Mouse (Mus musculus): ENCODE measurements around the gene Apoc2. TPM values are rescaled to one million over a fixed set of nuclear protein-coding genes. Genes with fewer than 3 reads are reported as not detected.

Gene Apoc2
- polyA plus RNA-seq, 1 experiment from 2014 or later = 2.7 TPM

- 91% methylated on average over 2 of the region's 2 CpGs for WGBS
- Histone ChIP-seq H3K27ac (no peak overlapping the region), H3K36me3 (peaks cover 78% of the 10 kb centered on the region), H3K27me3 (no peaks in the 10 kb centered on the region), H3K4me3 (no peak overlapping the region), H3K9me3 (no peaks in the 10 kb centered on the region), H3K4me1 (peaks cover 4% of the 10 kb centered on the region; the same call in 1 of the 2 replicates), H3K4me2 (no peak overlapping the region), H3K9ac (no peak overlapping the region)
- ATAC-seq (ENCODE audit: insufficient number of reproducible peaks, low FRiP score, low TSS enrichment, low read depth) = no peak
Observed at GRCm38 (mm10) chr7:19634591-19634990, 43.1 kb downstream of the Apoc2 start.

GRCm38 (mm10) chr7:19633855-19634254 is 43.9 kb downstream of the Apoc2 start:
- Histone ChIP-seq H3K9ac (no peak overlapping the region), H3K27ac (no peak overlapping the region), H3K9me3 (no peaks in the 10 kb centered on the region), H3K36me3 (peaks cover 71% of the 10 kb centered on the region), H3K27me3 (no peaks in the 10 kb centered on the region), H3K4me1 (peaks cover 7% of the 10 kb centered on the region; the same call in 1 of the 2 replicates), H3K4me3 (no peak overlapping the region), H3K4me2 (no peak overlapping the region)
- no peak for ATAC-seq (ENCODE audit: insufficient number of reproducible peaks, low FRiP score, low TSS enrichment, low read depth)
- WGBS = 92% methylated on average over 15 of the region's 15 CpGs

- H3K4me3 ChIP-seq = no peak overlapping the region
- H3K4me2 ChIP-seq = no peak overlapping the region
- H3K36me3 ChIP-seq = peaks cover 64% of the 10 kb centered on the region
- no peak for ATAC-seq (ENCODE audit: insufficient number of reproducible peaks, low FRiP score, low TSS enrichment, low read depth)
- 86% methylated on average over 17 of the region's 17 CpGs for WGBS
- H3K9me3 ChIP-seq = no peaks in the 10 kb centered on the region
- H3K4me1 ChIP-seq = peaks cover 11% of the 10 kb centered on the region; the same call in 1 of the 2 replicates
- H3K9ac ChIP-seq = no peak overlapping the region
- no peak overlapping the region for H3K27ac ChIP-seq
- no peaks in the 10 kb centered on the region for H3K27me3 ChIP-seq
Observed at GRCm38 (mm10) chr7:19633197-19633596, 44.5 kb downstream of the Apoc2 start.

GRCm38 (mm10) chr7:19632720-19633119 is 45.0 kb downstream of the Apoc2 start:
- Histone ChIP-seq H3K9ac (no peak overlapping the region), H3K4me1 (peaks cover 15% of the 10 kb centered on the region; the same call in 1 of the 2 replicates), H3K9me3 (no peaks in the 10 kb centered on the region), H3K4me2 (no peak overlapping the region), H3K4me3 (no peak overlapping the region), H3K27me3 (no peaks in the 10 kb centered on the region), H3K27ac (no peak overlapping the region), H3K36me3 (peaks cover 59% of the 10 kb centered on the region)
- no peak for ATAC-seq (ENCODE audit: insufficient number of reproducible peaks, low FRiP score, low TSS enrichment, low read depth)

GRCm38 (mm10) chr7:19632275-19632674 is 45.5 kb downstream of the Apoc2 start:
- H3K4me3 ChIP-seq = no peak overlapping the region
- H3K27me3 ChIP-seq = no peaks in the 10 kb centered on the region
- H3K9me3 ChIP-seq = no peaks in the 10 kb centered on the region
- H3K36me3 ChIP-seq = peaks cover 55% of the 10 kb centered on the region
- H3K4me1 ChIP-seq = peaks cover 16% of the 10 kb centered on the region; the same call in 1 of the 2 replicates
- H3K9ac ChIP-seq = no peak overlapping the region
- no peak for ATAC-seq (ENCODE audit: insufficient number of reproducible peaks, low FRiP score, low TSS enrichment, low read depth)
- H3K27ac ChIP-seq = no peak overlapping the region
- H3K4me2 ChIP-seq = no peak overlapping the region

GRCm38 (mm10) chr7:19629361-19629734 is 48.4 kb downstream of the Apoc2 start, which contains the start of gene Relb:
Gene Relb, minus strand, starts transcription at chr7:19629438.
- Histone ChIP-seq H3K4me1 (peaks cover 16% of the 10 kb centered on the region; the same call in 1 of the 2 replicates), H3K4me3 (peak within 1 kb of the TSS; percentile 89), H3K36me3 (peaks cover 26% of the 10 kb centered on the region), H3K9me3 (no peaks in the 10 kb centered on the region), H3K4me2 (peak within 1 kb of the TSS; percentile 95), H3K9ac (peak within 1 kb of the TSS; percentile 65), H3K27me3 (no peaks in the 10 kb centered on the region), H3K27ac (peak within 1 kb of the TSS; percentile 91)
- peak; percentile 40 for ATAC-seq (ENCODE audit: insufficient number of reproducible peaks, low FRiP score, low TSS enrichment, low read depth)
- 1% methylated on average over 23 of the region's 41 CpGs for whole genome bisulfite sequencing

- no peaks in the 10 kb centered on the region for H3K27me3 ChIP-seq
- WGBS = 1% methylated on average over 55 of the region's 57 CpGs
- peak overlapping the region; percentile 65 for H3K9ac ChIP-seq
- peak overlapping the region; percentile 89 for H3K4me3 ChIP-seq
- ATAC-seq (ENCODE audit: insufficient number of reproducible peaks, low FRiP score, low TSS enrichment, low read depth) = peak; percentile 89
- peak overlapping the region; percentile 95 for H3K4me2 ChIP-seq
- H3K9me3 ChIP-seq = no peaks in the 10 kb centered on the region
- peaks cover 16% of the 10 kb centered on the region; the same call in 1 of the 2 replicates for H3K4me1 ChIP-seq
- H3K27ac ChIP-seq = peak overlapping the region; percentile 91
- peaks cover 20% of the 10 kb centered on the region for H3K36me3 ChIP-seq
Observed at GRCm38 (mm10) chr7:19628536-19629360, 49.0 kb downstream of the Apoc2 start.

GRCm38 (mm10) chr7:19628192-19628535 is 49.6 kb downstream of the Apoc2 start:
- peaks cover 16% of the 10 kb centered on the region; the same call in 1 of the 2 replicates for H3K4me1 ChIP-seq
- H3K4me3 ChIP-seq = peak overlapping the region; percentile 89
- H3K27me3 ChIP-seq = no peaks in the 10 kb centered on the region
- no peak for ATAC-seq (ENCODE audit: insufficient number of reproducible peaks, low FRiP score, low TSS enrichment, low read depth)
- H3K36me3 ChIP-seq = peaks cover 14% of the 10 kb centered on the region
- H3K9ac ChIP-seq = no peak overlapping the region
- WGBS = 15% methylated on average over 17 of the region's 17 CpGs
- H3K4me2 ChIP-seq = peak overlapping the region; percentile 95
- H3K27ac ChIP-seq = peak overlapping the region; percentile 91
- H3K9me3 ChIP-seq = no peaks in the 10 kb centered on the region

- ATAC-seq (ENCODE audit: insufficient number of reproducible peaks, low FRiP score, low TSS enrichment, low read depth) = no peak
- peak overlapping the region; percentile 89 for H3K4me3 ChIP-seq
- 67% methylated on average over 3 of the region's 3 CpGs for WGBS
- peaks cover 16% of the 10 kb centered on the region; the same call in 1 of the 2 replicates for H3K4me1 ChIP-seq
- peaks cover 9% of the 10 kb centered on the region for H3K36me3 ChIP-seq
- 0 out of 2 replicates have a peak overlapping the region, but pooled peaks have one; percentile 91 for H3K27ac ChIP-seq
- H3K4me2 ChIP-seq = peak overlapping the region; percentile 95
- no peaks in the 10 kb centered on the region for H3K27me3 ChIP-seq
- H3K9me3 ChIP-seq = no peaks in the 10 kb centered on the region
- H3K9ac ChIP-seq = no peak overlapping the region
Observed at GRCm38 (mm10) chr7:19627721-19628120, 50.0 kb downstream of the Apoc2 start.

- 0 out of 2 replicates have a peak, but pooled peaks cover 4% of the 10 kb centered on the region for H3K27me3 ChIP-seq
- no peaks in the 10 kb centered on the region for H3K9me3 ChIP-seq
- H3K27ac ChIP-seq = no peak overlapping the region
- no peak overlapping the region for H3K4me3 ChIP-seq
- no peak for ATAC-seq (ENCODE audit: insufficient number of reproducible peaks, low FRiP score, low TSS enrichment, low read depth)
- H3K36me3 ChIP-seq = no peaks in the 10 kb centered on the region
- H3K4me1 ChIP-seq = peaks cover 14% of the 10 kb centered on the region
- WGBS = 74% methylated on average over 2 of the region's 2 CpGs
- no peak overlapping the region for H3K4me2 ChIP-seq
- H3K9ac ChIP-seq = no peak overlapping the region
Observed at GRCm38 (mm10) chr7:19623433-19623832, 54.3 kb downstream of the Apoc2 start.

- Histone ChIP-seq H3K27ac (no peak overlapping the region), H3K4me3 (no peak overlapping the region), H3K4me1 (peaks cover 7% of the 10 kb centered on the region), H3K9me3 (no peaks in the 10 kb centered on the region), H3K27me3 (0 out of 2 replicates have a peak, but pooled peaks cover 4% of the 10 kb centered on the region), H3K9ac (no peak overlapping the region), H3K4me2 (no peak overlapping the region), H3K36me3 (no peaks in the 10 kb centered on the region; the same call in 1 of the 2 replicates)
- ATAC-seq (ENCODE audit: insufficient number of reproducible peaks, low FRiP score, low TSS enrichment, low read depth) = no peak
- 13% methylated on average over 6 of the region's 6 CpGs for WGBS
Observed at GRCm38 (mm10) chr7:19622241-19622640, 55.5 kb downstream of the Apoc2 start.

All from limb, embryonic 15.5 days (tissue).